Mouse (Mus musculus) right cerebral cortex, adult 18-20 months (tissue): Measurements from ENCODE around the gene Rnf220.

Experiments
- DNase-seq: peaks from one replicate; pipeline ENCODE4 v3.0.0; 2022; ENCODE audit warnings: mixed read lengths

The Rnf220 gene

DNA sequence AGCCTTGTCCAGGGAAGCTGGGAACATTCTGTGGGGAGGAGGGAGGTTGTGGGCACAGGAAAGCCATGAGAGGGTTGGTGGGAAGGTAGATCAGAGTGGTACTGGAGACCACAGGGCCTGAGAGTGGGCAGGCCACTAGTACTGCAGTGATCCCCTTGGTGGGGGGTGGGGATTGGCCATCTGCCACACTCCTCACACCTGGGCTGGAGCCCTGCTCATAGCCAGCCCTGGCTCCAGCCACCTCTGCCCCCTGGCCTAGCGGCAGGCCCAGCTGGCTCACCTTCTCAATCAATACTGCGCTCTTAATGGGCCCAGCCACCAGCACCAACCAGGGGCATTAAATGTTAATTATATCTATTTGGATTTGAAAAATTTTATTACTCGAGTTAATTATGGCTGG is 166.7 kb downstream of the Rnf220 start:
- no peak for DNase-seq

DNA sequence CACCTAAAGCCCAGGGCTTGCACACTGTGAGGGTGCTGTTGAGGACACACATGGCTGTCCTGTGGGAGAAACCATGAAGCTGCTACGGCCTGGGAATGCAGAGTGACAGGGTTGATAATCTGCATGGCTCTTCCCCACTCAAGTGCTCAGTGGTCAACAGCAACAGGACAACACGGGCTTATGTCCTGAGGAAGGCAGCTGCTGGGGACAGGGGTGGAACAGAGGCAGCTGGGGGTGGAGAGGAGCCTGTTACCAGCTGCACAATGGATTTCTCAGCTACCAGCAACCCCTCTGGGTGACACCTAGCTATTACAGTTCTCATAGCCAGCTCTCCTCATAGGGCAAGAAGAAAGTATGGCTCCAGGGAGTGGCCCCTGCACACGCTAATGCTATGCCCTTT is 169.9 kb downstream of the Rnf220 start:
- DNase-seq: no peak

GRCm38 (mm10) chr4:117325076-117325475 is 171.8 kb downstream of the Rnf220 start:
- no peak for DNase-seq

DNA sequence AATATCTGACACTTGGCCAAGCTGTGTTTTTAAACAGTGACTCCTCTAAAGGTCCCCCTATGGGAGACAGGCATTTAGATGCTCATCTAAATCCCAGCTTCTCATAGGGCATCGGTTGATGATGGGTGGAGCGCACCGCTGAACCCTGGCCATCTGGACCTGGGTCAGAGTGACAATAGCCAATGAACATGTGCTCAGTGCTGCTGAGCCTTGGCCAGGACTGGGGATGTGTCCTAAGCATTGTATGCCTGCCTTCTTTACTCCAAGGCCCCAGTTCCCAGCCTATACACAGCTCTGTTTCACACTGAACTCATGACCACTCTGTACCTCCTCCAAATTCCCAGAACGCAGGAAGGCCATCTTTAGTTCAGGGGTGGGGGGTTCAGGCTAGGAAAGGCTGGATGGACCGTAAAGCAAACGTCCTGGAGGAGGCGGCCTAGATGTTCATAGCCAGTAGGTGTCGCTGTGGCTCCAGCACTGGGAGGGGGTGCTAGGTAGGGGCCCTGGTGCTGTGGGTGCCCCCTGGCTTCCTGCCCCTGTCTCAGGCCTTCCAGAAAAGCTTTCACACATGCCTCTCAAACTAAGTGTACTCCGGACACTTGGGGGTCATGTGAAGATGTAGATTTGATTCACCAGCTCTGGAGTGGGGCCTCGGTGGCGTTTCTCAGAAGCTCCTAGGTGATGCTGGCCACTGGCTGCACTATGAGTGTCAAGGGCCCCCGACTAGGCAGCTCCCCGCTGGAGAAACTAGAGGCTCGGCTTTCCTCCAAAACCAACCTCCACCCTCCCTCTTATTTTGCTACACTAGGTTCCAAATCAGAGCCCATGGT is 173.1 kb downstream of the Rnf220 start:
- peak; percentile 32 for DNase-seq

- DNase-seq: no peak
Measured at GRCm38 (mm10) chr4:117321011-117321410, 175.8 kb downstream of the Rnf220 start.

GRCm38 (mm10) chr4:117318508-117318907 is 178.3 kb downstream of the Rnf220 start:
- DNase-seq: no peak

DNA sequence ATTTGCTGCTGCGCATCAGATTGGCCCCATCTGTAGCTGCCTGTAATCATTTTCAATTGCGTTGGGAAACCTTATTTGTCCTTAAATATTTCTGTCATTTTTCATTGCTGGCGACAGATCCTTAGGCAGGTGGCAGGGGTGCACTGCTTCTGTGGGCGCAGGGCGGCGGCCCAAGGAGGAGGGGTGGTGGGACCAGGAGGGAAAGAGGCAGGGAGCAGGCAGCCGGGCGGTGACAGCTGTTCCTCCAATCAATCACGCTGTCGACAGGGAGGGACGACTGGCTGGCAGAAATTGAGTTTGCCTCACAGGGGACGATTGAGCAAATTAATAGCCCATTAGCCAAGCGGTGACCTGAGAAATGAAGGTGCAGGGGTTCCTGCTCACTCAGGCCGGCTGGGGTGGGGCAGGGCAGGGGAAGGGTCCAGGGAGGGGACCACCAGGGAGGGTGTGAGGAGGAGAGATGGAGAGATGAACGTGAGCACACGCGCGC is 179.1 kb downstream of the Rnf220 start:
- no peak for DNase-seq

GRCm38 (mm10) chr4:117316800-117317199 is 180.1 kb downstream of the Rnf220 start:
- no peak for DNase-seq

GRCm38 (mm10) chr4:117314849-117315500 is 181.9 kb downstream of the Rnf220 start:
- DNase-seq: no peak

DNA sequence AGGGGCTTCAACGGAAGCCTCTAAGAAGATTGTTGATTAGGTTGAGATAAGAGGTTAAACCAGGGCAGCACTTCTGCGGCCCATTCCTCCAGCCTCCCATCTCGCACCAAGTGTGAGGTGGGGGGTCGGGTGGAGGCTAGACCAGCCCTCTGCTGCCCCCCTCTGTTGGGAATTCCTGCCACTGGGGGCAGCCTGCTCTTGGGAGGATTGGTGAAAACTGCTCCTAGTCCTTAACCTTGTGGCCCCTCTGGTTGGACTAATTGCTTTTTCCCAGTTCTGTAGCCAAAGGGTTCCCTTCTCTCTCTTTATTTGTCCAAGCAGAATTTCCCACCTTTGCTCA is 183.8 kb downstream of the Rnf220 start:
- DNase-seq: no peak

- DNase-seq: no peak
Measured at GRCm38 (mm10) chr4:117312416-117313084, 184.3 kb downstream of the Rnf220 start.

DNA sequence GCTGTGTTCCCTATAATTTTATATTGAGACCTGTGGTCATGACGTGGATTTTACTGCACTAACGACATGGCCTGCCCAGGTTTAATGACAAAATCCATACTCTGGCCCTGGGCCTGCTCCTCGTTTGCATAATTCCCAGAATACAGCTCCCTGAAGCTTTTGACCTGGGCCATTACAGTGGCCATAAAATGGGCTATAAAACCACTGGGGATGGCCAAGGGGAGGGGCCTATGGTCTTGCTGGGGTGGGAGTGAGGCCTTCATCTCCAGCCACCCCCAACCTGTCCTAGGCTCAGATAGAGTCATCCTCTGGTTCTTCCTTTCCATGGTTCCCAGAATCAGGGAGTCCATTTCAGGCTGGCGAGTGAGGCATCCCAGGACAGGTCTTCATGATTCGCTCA is 185.0 kb downstream of the Rnf220 start:
- DNase-seq: no peak

GRCm38 (mm10) chr4:117309427-117309826 is 187.4 kb downstream of the Rnf220 start:
- DNase-seq: no peak

DNA sequence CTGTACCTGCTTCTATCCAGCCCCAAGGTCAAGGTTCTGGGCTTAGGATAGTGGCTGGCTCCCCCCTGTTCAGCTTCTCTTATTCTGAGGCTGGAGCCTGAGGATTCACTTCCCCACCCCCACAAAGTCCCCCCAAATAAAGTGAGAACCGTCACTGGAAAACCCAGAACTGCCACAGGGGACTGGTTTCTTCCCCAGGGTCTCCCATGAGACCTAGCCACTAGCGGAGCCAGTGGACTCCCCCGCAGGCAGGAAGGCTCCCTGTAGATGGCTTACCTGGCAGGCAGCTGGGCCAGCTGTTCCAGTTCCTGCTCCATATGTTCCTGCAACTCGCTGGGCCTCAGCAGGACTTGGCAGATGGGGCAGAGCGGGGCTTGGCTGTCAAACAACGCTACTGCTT is 189.6 kb downstream of the Rnf220 start:
- no peak for DNase-seq

DNA sequence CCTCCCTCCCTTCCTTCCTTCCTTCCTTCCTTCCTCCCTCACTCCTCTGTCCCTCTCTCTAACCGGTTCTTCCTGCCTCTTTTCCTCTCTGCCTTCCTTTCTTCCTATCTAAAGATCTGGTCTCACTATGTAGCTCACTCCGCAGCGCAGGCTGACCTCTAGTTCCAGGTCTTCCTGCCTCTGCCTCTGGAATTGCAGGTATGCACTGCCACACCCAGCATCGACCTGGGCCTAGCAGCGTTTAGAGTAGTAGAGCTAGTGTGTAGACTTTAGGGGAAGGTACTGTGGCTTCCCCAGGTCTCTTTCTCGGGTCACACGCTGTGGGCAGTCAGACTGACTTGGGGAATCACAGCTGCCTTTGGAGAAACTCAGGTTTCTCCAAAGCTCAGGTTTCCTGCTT is 191.4 kb downstream of the Rnf220 start:
- DNase-seq: no peak

GRCm38 (mm10) chr4:117304239-117305025 is 192.4 kb downstream of the Rnf220 start:
- no peak for DNase-seq

- no peak for DNase-seq
Measured at GRCm38 (mm10) chr4:117303581-117304238, 193.1 kb downstream of the Rnf220 start.

- no peak for DNase-seq
Measured at GRCm38 (mm10) chr4:117302027-117302806, 194.6 kb downstream of the Rnf220 start.

DNA sequence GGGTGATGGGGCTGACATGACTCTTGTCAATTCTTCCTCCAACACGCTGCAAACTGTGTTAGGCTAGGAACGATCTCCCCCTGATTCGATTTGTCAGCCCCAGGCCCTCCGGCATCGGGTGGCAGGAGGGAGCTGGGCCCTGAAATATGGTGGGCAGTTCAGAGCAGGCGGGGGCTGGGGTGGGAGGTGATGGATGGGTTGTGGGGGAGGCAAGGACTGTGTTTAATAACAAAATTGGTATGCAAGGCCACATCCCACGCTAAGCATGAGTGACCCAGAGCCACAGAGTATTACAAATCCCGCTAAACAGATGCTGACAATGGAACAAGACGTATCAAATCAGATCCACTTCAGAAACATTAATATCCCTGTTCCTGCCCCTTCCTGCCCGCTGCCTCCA is 196.9 kb downstream of the Rnf220 start:
- no peak for DNase-seq

DNA sequence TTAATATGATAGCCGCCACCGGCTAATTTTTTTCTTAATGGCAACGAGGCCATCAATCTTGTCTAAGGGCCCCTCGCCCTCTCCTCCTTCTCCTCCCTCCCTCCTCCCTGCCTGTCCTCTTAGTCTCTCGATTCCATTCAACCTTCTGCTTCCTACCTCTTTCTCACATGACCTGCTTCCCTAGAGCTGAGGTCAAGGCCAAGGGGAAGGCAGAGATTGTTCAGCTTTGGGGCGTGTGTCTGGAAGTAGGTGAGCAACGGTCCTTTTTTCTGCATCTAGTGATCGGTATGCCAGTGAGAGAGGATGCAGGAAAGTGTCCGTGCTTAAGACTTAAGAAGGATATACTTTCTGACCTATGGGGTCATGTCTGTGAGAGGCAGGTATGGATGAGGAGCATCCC is 199.0 kb downstream of the Rnf220 start:
- no peak for DNase-seq

DNA sequence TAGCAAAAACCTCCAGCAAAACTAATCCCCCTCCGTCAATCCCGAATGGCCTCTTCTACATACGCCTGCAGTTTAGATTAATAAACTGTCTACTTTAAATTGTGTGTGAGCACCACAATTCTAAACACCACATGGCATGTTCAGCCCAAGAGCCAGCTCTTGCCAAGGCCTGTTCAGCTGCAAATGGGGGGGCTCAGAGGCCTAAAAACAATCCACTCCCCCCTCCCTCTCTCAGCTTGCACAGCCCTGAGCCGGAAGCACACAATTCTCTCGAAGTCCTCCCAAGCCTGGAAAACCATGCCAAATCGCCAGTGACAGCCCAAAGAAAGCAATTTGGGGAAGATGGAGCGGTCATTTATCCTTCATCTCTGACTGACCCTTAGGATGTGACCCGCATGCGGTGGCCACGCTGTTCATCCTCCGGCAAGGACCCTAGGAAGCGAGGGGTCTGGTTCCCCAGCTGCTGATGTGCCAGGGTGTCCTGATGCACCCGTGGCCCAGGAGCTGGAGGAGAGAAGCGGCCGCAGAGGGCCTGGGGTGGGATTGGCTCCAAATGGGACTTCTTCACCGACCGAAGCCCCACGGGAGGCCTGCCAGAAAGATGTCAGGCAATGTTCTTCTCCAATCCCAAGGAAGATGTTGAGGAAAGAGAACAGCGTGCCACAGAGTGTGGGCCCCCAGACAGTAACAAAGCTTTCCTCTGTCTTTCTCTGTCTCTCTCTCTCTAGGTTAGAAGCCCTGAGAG is 199.8 kb downstream of the Rnf220 start:
- DNase-seq: no peak
